Mouse (Mus musculus) right cerebral cortex, adult 2 months (tissue): ENCODE results near the gene Arl6ip4.

ENCODE experiments used
- DNase-seq, 2 experiments: peaks; one replicate each; pipeline ENCODE4 v3.0.0; 2021 to 2022; ENCODE audit warnings: low spot score in 2 of 2

Gene Arl6ip4

GRCm38 (mm10) chr5:124093852-124094604, 21.9 kb upstream of the Arl6ip4 start:
- no peak for DNase-seq

- no peak for DNase-seq
Observed at GRCm38 (mm10) chr5:124095077-124095581, 20.8 kb upstream of the Arl6ip4 start.

- DNase-seq, result peak; percentile 94 to 96
Observed at GRCm38 (mm10) chr5:124095596-124096232, 20.2 kb upstream of the Arl6ip4 start, which contains the start of gene Abcb9. Abcb9 (minus strand) TSS chr5:124095798.

- no peak for DNase-seq
Observed at GRCm38 (mm10) chr5:124098923-124099322, 17.0 kb upstream of the Arl6ip4 start.

- no peak for DNase-seq
Observed at GRCm38 (mm10) chr5:124100128-124101044, 15.5 kb upstream of the Arl6ip4 start.

GRCm38 (mm10) chr5:124102326-124102725, 13.6 kb upstream of the Arl6ip4 start:
- no peak for DNase-seq

DNA sequence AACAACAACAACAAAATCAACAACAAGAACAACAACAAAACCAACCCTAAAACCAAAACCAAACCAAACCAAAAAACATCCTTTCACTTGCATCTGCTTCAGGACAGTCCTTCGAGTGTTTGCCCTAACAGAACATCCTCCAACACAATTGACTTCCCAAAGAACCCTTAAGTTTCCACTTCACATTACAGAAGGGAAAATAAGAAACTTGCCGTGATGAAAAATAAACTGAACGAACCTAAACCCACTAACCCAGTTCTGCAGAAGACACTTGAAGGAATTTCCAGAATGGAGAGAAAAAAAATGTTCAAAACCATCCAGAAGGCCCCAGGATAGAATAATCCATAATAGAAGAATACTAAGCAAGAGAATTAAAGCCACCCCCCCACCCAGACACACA, 12.9 kb upstream of the Arl6ip4 start:
- no peak for DNase-seq

DNA sequence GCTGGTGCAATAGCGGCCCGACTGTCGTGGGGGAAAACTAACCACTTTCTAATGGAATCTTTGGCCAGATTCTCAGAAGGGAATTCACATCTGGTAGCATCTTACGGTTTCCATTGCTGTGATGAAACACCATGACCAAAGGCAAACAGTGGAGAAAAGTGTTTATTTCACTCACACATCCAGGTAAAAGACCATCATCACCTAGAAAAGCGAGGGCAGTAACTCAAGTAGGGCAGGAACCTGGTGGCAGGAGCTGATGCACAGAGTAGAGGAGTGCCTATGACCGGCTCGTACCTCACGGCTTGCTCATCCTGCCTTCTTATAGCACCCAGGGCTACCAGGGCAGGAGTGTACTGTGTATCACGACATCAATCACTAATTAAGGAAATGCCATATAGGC, 12.3 kb upstream of the Arl6ip4 start:
- DNase-seq, result no peak

- DNase-seq, result no peak
Observed at GRCm38 (mm10) chr5:124111077-124111741, 4.7 kb upstream of the Arl6ip4 start.

DNA sequence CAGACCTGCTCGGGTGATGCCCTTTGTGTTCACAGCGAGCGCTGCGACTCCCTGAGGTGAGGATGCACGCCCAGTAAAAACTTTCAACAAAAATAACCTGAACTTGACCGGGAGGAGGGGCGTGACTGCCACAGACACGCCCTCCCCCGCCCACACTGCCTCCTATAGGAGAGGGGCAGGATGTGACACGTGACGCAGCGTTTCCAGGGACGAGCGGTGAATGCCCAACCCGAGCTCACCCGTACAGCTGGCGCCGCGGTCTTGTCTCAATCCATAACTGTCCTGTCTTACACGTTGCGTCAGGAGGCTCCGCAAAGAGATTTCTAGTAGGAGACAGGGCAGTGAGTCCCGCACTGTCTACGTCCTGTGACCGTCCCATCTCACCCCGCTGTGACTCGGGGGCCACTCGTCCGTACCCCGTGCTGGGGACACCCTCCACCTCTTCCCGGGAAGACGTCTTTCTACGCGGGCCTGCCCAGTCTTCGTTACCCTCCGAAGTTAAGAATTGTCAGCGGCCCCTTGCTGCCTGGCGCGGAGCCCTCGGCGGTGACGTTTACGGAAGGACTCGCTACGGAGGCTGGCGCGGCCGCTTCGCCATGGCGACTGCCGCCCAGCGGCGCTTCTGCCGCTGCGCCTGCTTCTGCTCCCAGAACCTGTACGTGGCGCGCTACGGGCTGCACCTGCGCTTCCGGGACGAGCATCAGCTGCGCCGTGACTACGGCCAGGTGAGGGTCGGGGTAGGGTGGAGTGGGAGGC, 4.0 kb upstream of the Arl6ip4 start, which contains the start of gene Ogfod2:
Ogfod2 (plus strand) TSS at position 556 of the 756 bp plus-strand sequence.
- peak; percentile 92 to 93 for DNase-seq

DNA sequence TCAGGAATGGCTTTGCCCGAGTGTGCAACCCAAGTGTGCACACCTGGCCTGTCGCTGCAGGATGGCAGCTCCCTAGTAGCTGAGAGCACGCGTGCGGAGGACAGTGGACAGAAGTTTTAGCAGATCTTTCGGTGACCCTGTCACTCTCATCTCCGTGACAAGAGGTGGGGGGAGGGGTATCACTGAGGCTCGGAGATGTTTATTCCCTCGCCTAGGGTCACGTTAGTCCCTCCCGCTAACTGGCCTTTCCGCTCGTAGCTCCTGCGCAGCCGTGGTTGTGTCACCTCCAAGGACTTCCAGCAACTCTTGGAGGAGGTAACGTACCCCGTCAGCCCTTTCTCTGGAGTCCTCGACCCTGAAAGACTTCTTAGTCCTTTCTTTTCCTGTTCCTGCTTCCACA, 3.4 kb upstream of the Arl6ip4 start:
- no peak for DNase-seq

DNA sequence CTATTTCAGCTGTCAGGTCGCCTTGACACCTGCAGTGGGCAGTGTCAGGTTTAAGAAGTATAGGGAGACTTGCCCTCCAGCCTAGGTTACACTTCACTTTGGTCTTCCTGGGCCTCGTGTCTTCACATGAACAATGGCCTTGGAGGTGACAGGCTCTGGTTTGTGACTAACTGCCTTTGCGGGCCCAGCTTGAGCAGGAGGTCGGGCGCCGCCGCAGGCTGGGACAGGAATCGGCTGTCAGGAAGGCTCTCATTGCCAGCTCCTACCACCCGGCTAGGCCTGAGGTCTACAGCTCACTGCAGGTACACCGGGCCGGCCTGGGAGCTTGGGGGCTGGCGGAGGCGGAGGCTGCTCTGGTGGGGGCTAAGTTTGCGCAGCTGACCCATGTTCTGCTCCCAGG, 2.9 kb upstream of the Arl6ip4 start:
- peak; percentile 64 to 73 for DNase-seq

DNA sequence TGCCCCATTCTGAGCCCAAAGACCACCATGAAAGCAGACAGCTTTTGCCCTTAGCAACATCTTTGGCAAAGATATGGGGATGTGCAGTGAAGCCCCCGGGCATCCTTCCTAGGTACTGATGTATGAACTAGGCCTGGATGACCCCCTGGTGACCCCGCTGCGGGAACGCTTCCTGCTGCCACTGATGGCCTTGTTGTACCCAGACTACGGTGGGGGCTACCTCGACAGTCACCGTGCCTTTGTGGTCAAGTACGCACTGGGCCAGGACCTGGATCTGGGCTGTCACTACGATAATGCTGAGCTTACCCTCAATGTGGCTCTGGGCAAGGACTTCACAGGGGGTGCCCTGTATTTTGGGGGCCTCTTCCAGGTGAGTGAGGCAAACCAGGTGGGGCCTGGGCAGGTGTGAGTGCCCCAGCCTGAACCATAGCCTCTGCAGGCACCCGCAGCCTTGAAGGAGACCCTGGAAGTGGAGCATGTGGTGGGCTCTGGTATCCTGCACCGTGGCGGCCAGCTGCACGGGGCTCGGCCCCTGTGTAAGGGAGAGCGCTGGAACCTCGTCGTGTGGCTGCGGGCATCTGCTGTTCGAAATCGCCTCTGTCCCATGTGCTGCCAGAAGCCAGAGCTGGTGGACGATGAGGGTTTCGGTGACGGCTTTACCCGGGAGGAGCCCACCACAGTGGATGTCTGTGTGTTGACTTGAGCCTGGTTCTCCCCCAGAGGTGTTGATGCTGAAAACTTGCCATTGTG, 1.4 kb upstream of the Arl6ip4 start:
- DNase-seq, result no peak

DNA sequence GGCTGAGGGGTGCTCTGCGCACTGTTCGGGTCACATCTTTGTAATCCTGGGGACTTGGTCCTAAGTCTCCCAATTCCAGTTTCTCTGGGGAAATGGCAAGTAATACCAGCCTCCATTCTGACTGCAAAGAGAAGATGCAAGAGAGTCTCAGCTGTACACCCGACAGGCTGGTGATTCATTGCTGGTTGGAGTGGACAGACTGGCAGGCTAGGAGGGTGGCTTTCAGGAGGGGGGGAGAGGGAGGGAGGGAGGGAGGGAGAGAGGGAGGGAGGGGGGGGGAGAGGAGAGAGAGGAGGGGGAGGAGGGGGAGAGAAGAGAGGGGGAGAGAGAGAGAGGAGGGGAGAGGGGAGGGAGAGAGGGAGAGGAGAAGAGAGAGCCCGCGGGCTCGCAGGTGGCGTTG, 358 bp upstream of the Arl6ip4 start:
- no peak for DNase-seq

- DNase-seq, result no peak
Observed at GRCm38 (mm10) chr5:124119204-124119603, 3.3 kb downstream of the Arl6ip4 start.

- DNase-seq, result no peak
Observed at GRCm38 (mm10) chr5:124122357-124122756, 6.5 kb downstream of the Arl6ip4 start.

DNA sequence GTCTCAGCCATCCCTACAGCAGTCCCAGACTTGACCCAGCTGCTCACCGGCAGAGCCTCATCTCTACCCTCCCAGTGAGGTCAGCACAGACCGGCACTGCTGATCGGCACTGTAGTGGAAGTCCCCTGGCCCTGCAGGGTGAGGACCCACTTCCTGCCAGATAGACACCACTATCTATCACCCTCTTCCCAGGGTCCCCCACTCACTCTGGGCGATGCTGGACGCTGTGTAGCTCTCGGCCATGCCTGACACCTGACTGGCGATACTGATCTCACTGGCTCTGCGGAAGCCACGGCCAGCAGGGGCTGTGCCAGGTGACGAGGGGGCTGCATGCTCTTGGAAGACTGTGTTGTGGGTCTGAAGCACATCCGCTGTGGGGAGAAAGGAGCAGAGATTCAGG, 9.2 kb downstream of the Arl6ip4 start:
- DNase-seq, result no peak

GRCm38 (mm10) chr5:124134261-124134660, 18.4 kb downstream of the Arl6ip4 start:
- no peak for DNase-seq

DNA sequence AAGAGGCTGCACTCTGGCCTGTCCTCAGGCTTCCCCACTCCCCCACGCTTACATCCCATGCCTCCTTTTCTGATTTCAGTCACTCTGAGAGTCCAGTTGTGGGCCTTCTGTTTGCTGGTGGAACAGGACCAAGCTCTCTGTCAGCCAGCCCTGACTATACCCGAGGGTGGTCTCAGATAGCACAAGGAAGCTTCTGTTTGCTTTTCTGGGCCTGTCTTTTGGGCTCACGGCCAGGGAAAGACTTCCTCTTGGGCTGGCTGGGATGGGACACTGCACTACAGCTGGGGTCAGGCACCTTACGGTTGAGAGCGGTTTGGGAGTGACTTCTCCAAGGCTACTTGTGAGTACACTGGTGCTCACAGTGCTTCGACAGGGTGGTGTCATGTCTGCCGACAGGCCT, 22.2 kb downstream of the Arl6ip4 start:
- no peak for DNase-seq

DNA sequence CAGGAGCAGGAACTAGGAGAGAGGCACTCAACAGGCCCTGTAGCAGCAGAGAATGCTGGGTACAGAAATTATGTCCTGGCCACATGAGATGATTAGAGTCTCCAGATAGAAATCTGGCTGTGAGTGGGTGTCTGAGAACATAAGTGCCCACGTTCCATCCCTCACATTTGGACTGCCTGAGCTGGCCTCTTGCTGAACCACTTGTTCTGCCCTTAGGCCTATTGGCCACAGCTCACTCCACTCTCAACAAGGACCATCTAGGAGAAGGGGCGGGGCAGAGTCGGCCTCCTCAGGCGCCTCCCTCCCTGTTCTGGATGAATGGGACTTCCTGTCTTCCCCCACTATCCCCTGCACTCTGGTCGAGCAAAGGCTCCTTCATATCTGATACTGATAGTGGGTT, 33.1 kb downstream of the Arl6ip4 start:
- no peak for DNase-seq
